In genomic region chr1:121398986-121399881, GRCm38 (mm10) we compare ENCODE assay signal across 8 mouse cellular contexts. TPM values are rescaled to one million over a fixed set of nuclear protein-coding genes. Genes with fewer than 3 reads are reported as not detected.
DNase-seq lines count a peak whose midpoint lies in the region; ATAC-seq lines count a peak whose summit lies in the region.

No protein-coding gene starts in this region.

- no peaks in the 10 kb centered on the region for H3K9me3 ChIP-seq in midbrain, embryonic 11.5 days (ENCODE audit: control insufficient read depth, low read length)
- H3K9me3 ChIP-seq in midbrain, embryonic 10.5 days (replicated peaks): no peaks in the 10 kb centered on the region
- H3K9me3 ChIP-seq in hindbrain, embryonic 13.5 days: no peaks in the 10 kb centered on the region
- no peaks in the 10 kb centered on the region for H3K9me3 ChIP-seq in neural tube, embryonic 13.5 days

- H3K4me1 ChIP-seq in midbrain, embryonic 11.5 days (ENCODE audit: control insufficient read depth, insufficient read depth, low read length): no peaks in the 10 kb centered on the region
- peaks cover 11% of the 10 kb centered on the region for H3K4me1 ChIP-seq in midbrain, embryonic 10.5 days
- H3K4me1 ChIP-seq in hindbrain, embryonic 13.5 days (replicated peaks): peaks cover 26% of the 10 kb centered on the region
- peaks cover 32% of the 10 kb centered on the region for H3K4me1 ChIP-seq in neural tube, embryonic 13.5 days (replicated peaks)

- no peak overlapping the region for H3K4me2 ChIP-seq in midbrain, embryonic 11.5 days
- no peak overlapping the region for H3K4me2 ChIP-seq in hindbrain, embryonic 13.5 days
- H3K4me2 ChIP-seq in neural tube, embryonic 13.5 days: no peak overlapping the region

- peak; percentile 22 for DNase-seq in embryo, embryonic 11 days
- DNase-seq in embryo, embryonic 9.5 days (ENCODE audit: extremely low spot score): no peak
- DNase-seq in midbrain, embryonic 11.5 days (ENCODE audit: low spot score, missing footprints): no peak
- no peak for DNase-seq in midbrain, embryonic 10.5 days (ENCODE audit: low spot score)
- DNase-seq in cerebellum, adult 9-11 months: no peak

- no peak overlapping the region for H3K9ac ChIP-seq in midbrain, embryonic 11.5 days (ENCODE audit: low read length)
- no peak overlapping the region for H3K9ac ChIP-seq in hindbrain, embryonic 13.5 days
- H3K9ac ChIP-seq in neural tube, embryonic 13.5 days: no peak overlapping the region

- H3K4me3 ChIP-seq in midbrain, embryonic 11.5 days (ENCODE audit: low read depth, low read length): no peak overlapping the region
- no peak overlapping the region for H3K4me3 ChIP-seq in midbrain, embryonic 10.5 days
- H3K4me3 ChIP-seq in hindbrain, embryonic 13.5 days: no peak overlapping the region
- no peak overlapping the region for H3K4me3 ChIP-seq in neural tube, embryonic 13.5 days

- WGBS in midbrain, embryonic 11.5 days: 74% methylated on average over 14 of the region's 14 CpGs
- 78% methylated on average over 14 of the region's 14 CpGs for WGBS in midbrain, embryonic 10.5 days
- 69% methylated on average over 14 of the region's 14 CpGs for WGBS in hindbrain, embryonic 13.5 days
- 69% methylated on average over 14 of the region's 14 CpGs for WGBS in neural tube, embryonic 13.5 days

- H3K27me3 ChIP-seq in midbrain, embryonic 11.5 days (ENCODE audit: control insufficient read depth, insufficient read depth, low read length): no peaks in the 10 kb centered on the region
- H3K27me3 ChIP-seq in midbrain, embryonic 10.5 days (ENCODE audit: low read depth, poor library complexity, severe bottlenecking): no peaks in the 10 kb centered on the region
- H3K27me3 ChIP-seq in hindbrain, embryonic 13.5 days: no peaks in the 10 kb centered on the region
- H3K27me3 ChIP-seq in neural tube, embryonic 13.5 days: no peaks in the 10 kb centered on the region

- peak; percentile 78; the same call in 1 of the 2 replicates for ATAC-seq in midbrain, embryonic 11.5 days (ENCODE audit: low FRiP score)
- ATAC-seq in hindbrain, embryonic 13.5 days (ENCODE audit: low FRiP score): peak; percentile 74; the same call in 1 of the 2 replicates
- 0 out of 2 replicates have a peak, but pooled peaks have one; percentile 51 for ATAC-seq in neural tube, embryonic 13.5 days (ENCODE audit: low read depth)
- no peak for ATAC-seq in frontal cortex, adult (ENCODE audit: low TSS enrichment)

- H3K27ac ChIP-seq in midbrain, embryonic 11.5 days (ENCODE audit: low read depth, low read length): no peak overlapping the region
- no peak overlapping the region for H3K27ac ChIP-seq in midbrain, embryonic 10.5 days (replicated peaks)
- H3K27ac ChIP-seq in hindbrain, embryonic 13.5 days: peak overlapping the region; percentile 10; the same call in 1 of the 2 replicates
- H3K27ac ChIP-seq in neural tube, embryonic 13.5 days (replicated peaks): peak overlapping the region; percentile 38; the same call in 1 of the 2 replicates

- H3K36me3 ChIP-seq in midbrain, embryonic 11.5 days (ENCODE audit: control insufficient read depth, insufficient read depth, low read length): no peaks in the 10 kb centered on the region
- H3K36me3 ChIP-seq in midbrain, embryonic 10.5 days: no peaks in the 10 kb centered on the region
- H3K36me3 ChIP-seq in hindbrain, embryonic 13.5 days: no peaks in the 10 kb centered on the region
- H3K36me3 ChIP-seq in neural tube, embryonic 13.5 days: no peaks in the 10 kb centered on the region

RNA-seq across cellular contexts. Expression of gene Ccdc93, which starts 31.6 kb away (rescaled TPM):
- 9.7 and 11.1 TPM in 2 replicates for polyA plus RNA-seq in midbrain, embryonic 11.5 days (2014; fragmentation: Nextera tagmentation; extraction: Ambion mirVana)
- polyA plus RNA-seq in midbrain, embryonic 10.5 days (2016; fragmentation: Nextera tagmentation; extraction: Ambion mirVana): 9.9 and 11.1 TPM in 2 replicates
- polyA plus RNA-seq in hindbrain, embryonic 13.5 days (2015; fragmentation: Nextera tagmentation; extraction: Ambion mirVana): 11.9 TPM in 2 replicates
- polyA plus RNA-seq in neural tube, embryonic 13.5 days (2015; fragmentation: Nextera tagmentation; extraction: Ambion mirVana): 9.3 and 11.6 TPM in 2 replicates

Comparison
In these comparisons a context has a peak if more than half of its experiments do, and no peak if none do; other contexts are left out.
1. H3K27ac ChIP-seq: peak in hindbrain, embryonic 13.5 days (single experiment) and neural tube, embryonic 13.5 days (single experiment); none in midbrain, embryonic 11.5 days (single experiment) and midbrain, embryonic 10.5 days (single experiment).